Mouse (Mus musculus): ENCODE results near the gene Sox6. TPM values are rescaled to one million over a fixed set of nuclear protein-coding genes. Genes with fewer than 3 reads are reported as not detected.

Gene Sox6
- total RNA-seq, 1 experiment = 1.2 TPM

DNA sequence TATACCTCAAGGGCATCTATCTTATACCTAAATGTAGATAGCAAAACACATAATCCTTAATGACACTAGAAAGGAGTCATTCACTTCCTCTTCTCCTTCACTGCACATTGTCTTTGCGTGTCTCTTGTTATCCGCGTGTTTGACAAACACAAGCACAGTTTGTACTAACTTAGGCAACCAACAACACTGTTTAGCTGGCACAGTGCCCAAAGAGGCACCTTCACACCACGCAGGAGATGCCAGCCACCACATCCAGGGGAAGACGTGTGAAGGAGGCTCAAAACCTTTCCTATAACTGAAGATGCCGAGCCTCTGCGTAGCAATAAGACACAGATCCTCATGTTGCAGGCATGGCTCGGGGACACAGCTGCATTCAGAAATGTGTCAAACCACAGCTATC lies 345.4 kb downstream of the Sox6 start:
- Histone ChIP-seq H3K9ac (ENCODE audit: insufficient read depth, low read depth, low read length, poor library complexity, severe bottlenecking) (no peak overlapping the region), H3K27ac (ENCODE audit: insufficient read depth, low read depth, low read length, poor library complexity, severe bottlenecking) (no peak overlapping the region), H3K4me3 (ENCODE audit: insufficient read depth in 1 of 2, low read depth in 1 of 2, low read length in 2 of 2, poor library complexity in 1 of 2, severe bottlenecking in 1 of 2) (no peak overlapping the region), H3K36me3 (ENCODE audit: control insufficient read depth, insufficient read depth, low read length, poor library complexity, severe bottlenecking) (no peaks in the 10 kb centered on the region), H3K9me3 (ENCODE audit: control insufficient read depth, insufficient read depth, low read depth, low read length) (no peaks in the 10 kb centered on the region), H3K4me1 (ENCODE audit: control insufficient read depth in 2 of 2, insufficient read depth in 2 of 2, low read length in 2 of 2, poor library complexity in 1 of 2) (no peaks in the 10 kb centered on the region)
- in situ Hi-C loops (cut with MboI; ENCODE audit: low sequenced_read_pairs in 2 of 2, unreplicated experiment in 2 of 2) = no loop called here
- no peak for DNase-seq (ENCODE audit: low read depth, low spot score)
- TF ChIP-seq CHD2 (IDR thresholded peaks at IDR 0.05; ENCODE audit: low read depth, low read length) = no peak
- TF ChIP-seq HCFC1 (IDR thresholded peaks at IDR 0.05; ENCODE audit: borderline replicate concordance, insufficient read depth, low read length) = no peak
- TF ChIP-seq MAFK (IDR thresholded peaks at IDR 0.05; ENCODE audit: insufficient read depth, low read depth, low read length) = no peak
- TF ChIP-seq ZC3H11A (IDR thresholded peaks at IDR 0.05; ENCODE audit: borderline replicate concordance, low read depth, low read length) = no peak
- TF ChIP-seq ZNF384 (IDR thresholded peaks at IDR 0.05; ENCODE audit: low read depth, low read length) = no peak

DNA sequence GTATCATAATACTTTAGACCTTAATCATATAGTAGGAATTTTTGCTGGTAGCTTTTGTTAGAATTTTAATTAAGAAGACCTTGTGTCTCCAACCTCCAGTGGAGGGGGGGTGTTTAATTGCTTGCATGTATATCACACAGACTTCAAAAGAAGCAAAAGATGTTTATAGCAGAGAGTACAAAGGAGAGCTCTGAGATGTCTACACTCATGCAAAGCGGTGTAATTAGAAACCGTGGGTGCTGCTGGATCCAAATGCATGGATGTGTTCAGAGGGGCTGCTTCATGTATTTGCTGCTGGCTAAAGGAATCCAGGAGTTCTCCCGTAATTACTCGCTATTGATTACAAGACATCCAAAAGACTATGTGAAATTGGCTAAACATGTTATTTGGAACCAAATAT lies 347.5 kb downstream of the Sox6 start:
- H3K27ac ChIP-seq (ENCODE audit: insufficient read depth, low read depth, low read length, poor library complexity, severe bottlenecking) = no peak overlapping the region
- no peaks in the 10 kb centered on the region for H3K36me3 ChIP-seq (ENCODE audit: control insufficient read depth, insufficient read depth, low read length, poor library complexity, severe bottlenecking)
- H3K9me3 ChIP-seq (ENCODE audit: control insufficient read depth, insufficient read depth, low read depth, low read length) = no peaks in the 10 kb centered on the region
- in situ Hi-C loops (cut with MboI; ENCODE audit: low sequenced_read_pairs in 2 of 2, unreplicated experiment in 2 of 2) = no loop called here
- no peak overlapping the region for H3K9ac ChIP-seq (ENCODE audit: insufficient read depth, low read depth, low read length, poor library complexity, severe bottlenecking)
- DNase-seq (ENCODE audit: low read depth, low spot score) = no peak
- no peak for TF ChIP-seq MAFK (IDR thresholded peaks at IDR 0.05; ENCODE audit: insufficient read depth, low read depth, low read length)
- no peak for TF ChIP-seq ZNF384 (IDR thresholded peaks at IDR 0.05; ENCODE audit: low read depth, low read length)
- no peak for TF ChIP-seq ZC3H11A (IDR thresholded peaks at IDR 0.05; ENCODE audit: borderline replicate concordance, low read depth, low read length)
- no peak for TF ChIP-seq HCFC1 (IDR thresholded peaks at IDR 0.05; ENCODE audit: borderline replicate concordance, insufficient read depth, low read length)
- H3K4me1 ChIP-seq (ENCODE audit: control insufficient read depth in 2 of 2, insufficient read depth in 2 of 2, low read length in 2 of 2, poor library complexity in 1 of 2) = no peaks in the 10 kb centered on the region
- no peak overlapping the region for H3K4me3 ChIP-seq (ENCODE audit: insufficient read depth in 1 of 2, low read depth in 1 of 2, low read length in 2 of 2, poor library complexity in 1 of 2, severe bottlenecking in 1 of 2)

DNA sequence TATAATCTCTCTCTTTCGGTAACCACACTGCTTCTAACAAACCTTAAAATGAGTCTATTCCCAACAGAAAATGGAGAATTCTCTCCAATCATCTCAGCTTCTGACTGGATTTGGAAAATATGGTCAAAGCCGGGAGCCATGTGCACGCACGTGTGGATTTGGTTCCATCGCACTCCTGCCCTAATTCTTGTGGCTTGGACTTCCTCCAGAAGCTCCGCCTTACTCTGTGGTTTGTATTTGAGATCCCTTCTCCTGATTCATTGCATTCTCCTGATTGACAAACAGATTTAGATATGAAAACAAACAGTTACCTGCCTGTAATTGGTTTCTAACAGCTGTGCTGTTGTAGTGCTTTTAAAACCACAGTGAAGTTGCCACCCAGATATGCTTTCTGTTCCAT lies 351.9 kb downstream of the Sox6 start:
- in situ Hi-C loops (cut with MboI; ENCODE audit: low sequenced_read_pairs in 2 of 2, unreplicated experiment in 2 of 2) = no loop called here
- H3K27ac ChIP-seq (ENCODE audit: insufficient read depth, low read depth, low read length, poor library complexity, severe bottlenecking) = no peak overlapping the region
- H3K9ac ChIP-seq (ENCODE audit: insufficient read depth, low read depth, low read length, poor library complexity, severe bottlenecking) = no peak overlapping the region
- no peaks in the 10 kb centered on the region for H3K4me1 ChIP-seq (ENCODE audit: control insufficient read depth in 2 of 2, insufficient read depth in 2 of 2, low read length in 2 of 2, poor library complexity in 1 of 2)
- H3K9me3 ChIP-seq (ENCODE audit: control insufficient read depth, insufficient read depth, low read depth, low read length) = no peaks in the 10 kb centered on the region
- H3K4me3 ChIP-seq (ENCODE audit: insufficient read depth in 1 of 2, low read depth in 1 of 2, low read length in 2 of 2, poor library complexity in 1 of 2, severe bottlenecking in 1 of 2) = no peak overlapping the region
- no peak for TF ChIP-seq ZNF384 (IDR thresholded peaks at IDR 0.05; ENCODE audit: low read depth, low read length)
- no peak for TF ChIP-seq CHD2 (IDR thresholded peaks at IDR 0.05; ENCODE audit: low read depth, low read length)
- TF ChIP-seq HCFC1 (IDR thresholded peaks at IDR 0.05; ENCODE audit: borderline replicate concordance, insufficient read depth, low read length) = no peak
- no peak for TF ChIP-seq MAFK (IDR thresholded peaks at IDR 0.05; ENCODE audit: insufficient read depth, low read depth, low read length)
- no peak for TF ChIP-seq ZC3H11A (IDR thresholded peaks at IDR 0.05; ENCODE audit: borderline replicate concordance, low read depth, low read length)
- H3K36me3 ChIP-seq (ENCODE audit: control insufficient read depth, insufficient read depth, low read length, poor library complexity, severe bottlenecking) = no peaks in the 10 kb centered on the region
- DNase-seq (ENCODE audit: low read depth, low spot score) = no peak

DNA sequence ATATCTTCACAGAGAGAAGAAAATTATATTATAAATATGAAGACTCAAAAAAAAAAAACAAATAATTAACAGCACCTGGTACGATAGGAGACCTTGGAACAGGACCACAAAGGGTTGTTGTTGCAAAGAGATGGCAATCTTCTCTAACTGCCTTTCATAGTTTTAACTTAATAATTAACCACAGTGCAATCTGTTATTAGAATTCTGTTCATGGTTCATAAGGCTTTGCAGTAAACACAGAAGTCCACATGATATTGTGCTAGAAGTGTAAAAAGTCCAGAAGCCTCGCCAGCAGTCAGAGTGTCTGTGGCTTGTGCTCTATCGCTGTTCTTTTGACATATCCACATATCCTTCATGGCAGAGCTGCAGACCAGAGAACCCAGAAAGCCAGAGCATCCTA lies 354.5 kb downstream of the Sox6 start:
- H3K4me1 ChIP-seq (ENCODE audit: control insufficient read depth in 2 of 2, insufficient read depth in 2 of 2, low read length in 2 of 2, poor library complexity in 1 of 2) = no peaks in the 10 kb centered on the region

DNA sequence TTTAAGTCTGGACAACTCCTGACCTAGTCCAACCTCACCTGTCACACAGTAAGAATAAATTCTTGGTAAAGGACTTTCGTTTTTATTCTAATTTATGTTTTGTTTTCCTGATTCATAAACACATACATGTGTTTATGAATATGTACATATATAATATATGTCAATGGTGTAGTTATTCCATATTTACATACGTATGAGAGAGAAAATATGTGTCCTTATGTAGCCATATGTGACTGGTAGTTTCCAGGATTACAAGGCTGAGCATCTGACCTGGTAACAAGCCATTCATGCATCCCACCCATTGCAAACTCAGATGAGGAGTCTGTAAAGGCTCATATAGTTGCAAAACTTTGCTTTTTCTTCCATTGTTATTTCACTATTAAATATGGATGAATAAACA lies 366.8 kb downstream of the Sox6 start:
- no peak for TF ChIP-seq CHD2 (IDR thresholded peaks at IDR 0.05; ENCODE audit: low read depth, low read length)
- no peak for TF ChIP-seq MAFK (IDR thresholded peaks at IDR 0.05; ENCODE audit: insufficient read depth, low read depth, low read length)
- no peak for TF ChIP-seq HCFC1 (IDR thresholded peaks at IDR 0.05; ENCODE audit: borderline replicate concordance, insufficient read depth, low read length)
- in situ Hi-C loops (cut with MboI; ENCODE audit: low sequenced_read_pairs in 2 of 2, unreplicated experiment in 2 of 2) = no loop called here
- no peaks in the 10 kb centered on the region for H3K4me1 ChIP-seq (ENCODE audit: control insufficient read depth in 2 of 2, insufficient read depth in 2 of 2, low read length in 2 of 2, poor library complexity in 1 of 2)

More for the DNA sequence above, 354.5 kb downstream of the Sox6 start:
- Histone ChIP-seq H3K9ac (ENCODE audit: insufficient read depth, low read depth, low read length, poor library complexity, severe bottlenecking) (no peak overlapping the region), H3K9me3 (ENCODE audit: control insufficient read depth, insufficient read depth, low read depth, low read length) (no peaks in the 10 kb centered on the region), H3K4me3 (ENCODE audit: insufficient read depth in 1 of 2, low read depth in 1 of 2, low read length in 2 of 2, poor library complexity in 1 of 2, severe bottlenecking in 1 of 2) (no peak overlapping the region), H3K36me3 (ENCODE audit: control insufficient read depth, insufficient read depth, low read length, poor library complexity, severe bottlenecking) (no peaks in the 10 kb centered on the region), H3K27ac (ENCODE audit: insufficient read depth, low read depth, low read length, poor library complexity, severe bottlenecking) (no peak overlapping the region)
- no peak for TF ChIP-seq CHD2 (IDR thresholded peaks at IDR 0.05; ENCODE audit: low read depth, low read length)
- TF ChIP-seq HCFC1 (IDR thresholded peaks at IDR 0.05; ENCODE audit: borderline replicate concordance, insufficient read depth, low read length) = no peak
- no peak for TF ChIP-seq ZNF384 (IDR thresholded peaks at IDR 0.05; ENCODE audit: low read depth, low read length)
- no peak for TF ChIP-seq ZC3H11A (IDR thresholded peaks at IDR 0.05; ENCODE audit: borderline replicate concordance, low read depth, low read length)
- no peak for TF ChIP-seq MAFK (IDR thresholded peaks at IDR 0.05; ENCODE audit: insufficient read depth, low read depth, low read length)
- in situ Hi-C loops (cut with MboI; ENCODE audit: low sequenced_read_pairs in 2 of 2, unreplicated experiment in 2 of 2) = no loop called here
- DNase-seq (ENCODE audit: low read depth, low spot score) = no peak

More for the DNA sequence above, 366.8 kb downstream of the Sox6 start:
- Histone ChIP-seq H3K36me3 (ENCODE audit: control insufficient read depth, insufficient read depth, low read length, poor library complexity, severe bottlenecking) (no peaks in the 10 kb centered on the region), H3K9me3 (ENCODE audit: control insufficient read depth, insufficient read depth, low read depth, low read length) (no peaks in the 10 kb centered on the region), H3K27ac (ENCODE audit: insufficient read depth, low read depth, low read length, poor library complexity, severe bottlenecking) (no peak overlapping the region), H3K9ac (ENCODE audit: insufficient read depth, low read depth, low read length, poor library complexity, severe bottlenecking) (no peak overlapping the region), H3K4me3 (ENCODE audit: insufficient read depth in 1 of 2, low read depth in 1 of 2, low read length in 2 of 2, poor library complexity in 1 of 2, severe bottlenecking in 1 of 2) (no peak overlapping the region)
- DNase-seq (ENCODE audit: low read depth, low spot score) = no peak
